Mouse (Mus musculus) kidney, adult 2 months (tissue): ENCODE results near the gene Zhx3. TPM values are rescaled to one million over a fixed set of nuclear protein-coding genes. Genes with fewer than 3 reads are reported as not detected.

Experiments used
- DNase-seq: peaks from one replicate; pipeline ENCODE4 v3.0.0; 2021
- H3K27ac ChIP-seq: fragments of 200-500 bp; 2 replicates; pipeline ENCODE4 v1.5.1; 2012; ENCODE audit warnings: low read depth, low read length, control low read depth, inconsistent platforms; ENCODE audit not compliant: insufficient read depth
- H3K27me3 ChIP-seq: fragments of 200-500 bp; replicated peaks from 2 replicates; pipeline ENCODE4 v1.6.1; 2012; ENCODE audit warnings: mild to moderate bottlenecking, moderate library complexity, low read length, inconsistent platforms; ENCODE audit not compliant: control insufficient read depth, insufficient read depth
- H3K36me3 ChIP-seq: fragments of 200-500 bp; 2 replicates; pipeline ENCODE4 v1.6.1; 2012; ENCODE audit warnings: mild to moderate bottlenecking, moderate library complexity, low read length, inconsistent platforms; ENCODE audit not compliant: control insufficient read depth, insufficient read depth
- H3K4me1 ChIP-seq: fragments of 200-500 bp; 2 replicates; pipeline ENCODE4 v1.6.1; 2011; ENCODE audit warnings: low read length; ENCODE audit not compliant: control insufficient read depth, insufficient read depth
- H3K4me3 ChIP-seq: fragments of 200-500 bp; 2 replicates; pipeline ENCODE4 v1.5.1; 2011; ENCODE audit warnings: mild to moderate bottlenecking, low read depth, low read length, control low read depth; ENCODE audit not compliant: insufficient read depth
- CTCF ChIP-seq: fragments of 200-500 bp; conservative IDR thresholded peaks from 2 replicates; pipeline ENCODE4 v1.5.1; 2011; ENCODE audit warnings: low read depth, mild to moderate bottlenecking, control low read depth, low read length, moderate library complexity, mixed read lengths; ENCODE audit not compliant: insufficient read depth, insufficient read length
- POLR2A ChIP-seq: fragments of 200-500 bp; IDR thresholded peaks from one replicate; pipeline ENCODE4 v1.6.1; 2011; ENCODE audit warnings: low read depth, low read length, control low read depth
- WGBS: fragments of 180-500 bp; shearing (Covaris S2); methylation state at CpG from one replicate; pipeline ENCODE4 v1.1.7; 2018; 5-methylcytosine and 5-hydroxymethylcytosine counted together
- polyA plus RNA-seq: library from polyadenylated mRNA; depleted of rRNA; stranded (reverse); fragments of >200 nt; gene quantifications from 2 replicates; pipeline ENCODE4 v1.2.3, GENCODE M21; 2012

Gene Zhx3
- polyA plus RNA-seq, 1 experiment: 16.9 TPM

DNA sequence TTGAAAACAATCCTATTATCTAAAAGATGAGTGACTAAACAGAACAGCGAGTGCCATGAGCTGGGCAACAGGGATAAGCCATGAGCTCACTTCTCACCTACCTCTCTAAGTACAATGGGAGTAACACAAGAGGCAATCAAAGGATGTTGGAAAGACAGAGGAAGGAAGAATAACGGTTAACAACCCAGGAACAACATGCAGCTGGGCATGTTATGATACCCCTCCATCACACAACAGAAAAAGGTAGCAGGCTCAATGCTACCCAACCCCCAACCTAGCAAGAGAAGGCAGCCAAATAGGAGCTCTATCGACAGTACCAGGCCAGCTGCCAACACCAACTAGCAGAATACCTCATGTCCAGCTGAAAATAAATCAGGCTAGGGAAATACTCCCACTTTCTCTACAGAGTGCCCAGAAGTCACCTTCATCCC, 66.7 kb downstream of the Zhx3 start:
- DNase-seq: peak; percentile 94
- peaks cover 55% of the 10 kb centered on the region for H3K4me1 ChIP-seq
- TF ChIP-seq CTCF: no peak
- no peaks in the 10 kb centered on the region; the same call in 1 of the 2 replicates for H3K36me3 ChIP-seq
- whole genome bisulfite sequencing: 9% methylated on average over 3 of the region's 3 CpGs
- H3K27ac ChIP-seq: peak overlapping the region; percentile 95
- no peak overlapping the region for H3K4me3 ChIP-seq
- no peaks in the 10 kb centered on the region for H3K27me3 ChIP-seq

DNA sequence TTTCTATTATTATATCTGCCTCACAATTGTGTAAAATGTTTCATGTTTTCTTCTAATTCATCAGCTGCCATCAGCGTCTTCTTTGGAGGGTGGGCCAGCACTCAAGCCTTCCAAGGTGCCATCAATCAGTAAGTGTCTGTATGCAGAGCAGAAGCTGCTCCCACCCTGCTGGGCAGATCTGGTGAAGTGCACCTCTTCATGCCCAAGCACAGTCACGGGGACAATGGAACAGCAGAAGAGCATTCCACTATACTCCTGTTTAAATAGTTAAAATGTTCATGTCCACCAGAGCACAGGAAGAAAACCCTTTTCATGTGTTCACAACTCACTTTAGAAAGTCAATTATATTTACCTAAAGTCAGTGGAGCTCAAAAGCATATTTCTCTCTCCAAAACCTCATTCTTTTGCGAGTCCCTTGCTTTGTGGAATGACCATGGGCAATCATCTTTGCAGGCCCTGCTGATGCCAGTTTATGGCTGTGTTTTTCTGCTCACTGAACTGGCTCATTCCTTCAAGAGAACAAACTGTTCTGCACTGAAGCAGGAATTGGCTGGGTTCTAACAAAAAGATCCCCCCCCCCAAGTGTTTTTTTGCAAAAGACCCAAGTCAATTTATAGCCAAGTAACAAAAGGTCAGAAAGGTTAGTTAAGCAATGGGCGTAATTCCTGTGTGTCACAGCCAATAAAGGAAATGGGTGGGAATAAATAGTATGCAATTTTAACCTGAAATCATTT, 67.8 kb downstream of the Zhx3 start:
- WGBS: 14% methylated on average over 4 of the region's 4 CpGs
- peak overlapping the region; percentile 90 for H3K27ac ChIP-seq
- DNase-seq: peak; percentile 93

GRCm38 (mm10) chr2:160802326-160802725, 70.5 kb downstream of the Zhx3 start:
- H3K4me3 ChIP-seq: no peak overlapping the region
- no peaks in the 10 kb centered on the region for H3K27me3 ChIP-seq
- 79% methylated on average over 3 of the region's 3 CpGs for WGBS
- DNase-seq: no peak
- TF ChIP-seq CTCF (no peak), POLR2A (no peak)
- H3K36me3 ChIP-seq: no peaks in the 10 kb centered on the region; the same call in 1 of the 2 replicates
- peaks cover 49% of the 10 kb centered on the region for H3K4me1 ChIP-seq
- 0 out of 2 replicates have a peak overlapping the region, but pooled peaks have one; percentile 0 for H3K27ac ChIP-seq

More for the DNA sequence above, 67.8 kb downstream of the Zhx3 start:
- H3K4me3 ChIP-seq: no peak overlapping the region
- TF ChIP-seq POLR2A (no peak), CTCF (no peak)
- peaks cover 48% of the 10 kb centered on the region for H3K4me1 ChIP-seq
- H3K27me3 ChIP-seq: no peaks in the 10 kb centered on the region
- no peaks in the 10 kb centered on the region; the same call in 1 of the 2 replicates for H3K36me3 ChIP-seq

DNA sequence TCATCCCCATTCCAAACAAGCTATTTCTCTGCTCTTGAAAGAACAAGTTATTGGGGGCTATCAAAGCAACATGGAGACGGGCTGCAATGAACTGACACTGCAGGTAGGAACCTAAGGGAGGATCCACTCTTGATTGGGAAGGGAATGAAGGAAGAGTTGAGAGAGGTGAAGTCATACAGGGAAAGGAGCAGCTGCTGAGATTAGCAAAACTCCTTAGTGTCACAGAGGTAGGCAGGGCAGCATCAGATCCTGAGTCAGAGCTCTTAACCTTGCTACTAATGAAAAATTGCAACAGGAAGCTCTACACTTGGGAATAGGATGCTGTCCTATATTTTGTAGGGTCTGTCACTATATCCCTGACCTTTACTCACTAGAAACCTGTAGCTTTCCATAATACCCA, 71.8 kb downstream of the Zhx3 start:
- 100% methylated on average over 1 of the region's 1 CpGs for WGBS
- no peaks in the 10 kb centered on the region; the same call in 1 of the 2 replicates for H3K36me3 ChIP-seq
- no peak for DNase-seq
- no peak overlapping the region for H3K4me3 ChIP-seq
- 0 out of 2 replicates have a peak overlapping the region, but pooled peaks have one; percentile 39 for H3K27ac ChIP-seq
- peaks cover 39% of the 10 kb centered on the region for H3K4me1 ChIP-seq
- TF ChIP-seq CTCF (no peak), POLR2A (no peak)
- H3K27me3 ChIP-seq: no peaks in the 10 kb centered on the region

GRCm38 (mm10) chr2:160798206-160798605, 74.6 kb downstream of the Zhx3 start:
- WGBS: 41% methylated on average over 1 of the region's 1 CpGs
- TF ChIP-seq POLR2A (no peak), CTCF (no peak)
- no peaks in the 10 kb centered on the region for H3K27me3 ChIP-seq
- H3K4me1 ChIP-seq: peaks cover 25% of the 10 kb centered on the region
- no peaks in the 10 kb centered on the region; the same call in 1 of the 2 replicates for H3K36me3 ChIP-seq
- peak overlapping the region; percentile 95 for H3K27ac ChIP-seq
- DNase-seq: peak; percentile 56
- no peak overlapping the region for H3K4me3 ChIP-seq

DNA sequence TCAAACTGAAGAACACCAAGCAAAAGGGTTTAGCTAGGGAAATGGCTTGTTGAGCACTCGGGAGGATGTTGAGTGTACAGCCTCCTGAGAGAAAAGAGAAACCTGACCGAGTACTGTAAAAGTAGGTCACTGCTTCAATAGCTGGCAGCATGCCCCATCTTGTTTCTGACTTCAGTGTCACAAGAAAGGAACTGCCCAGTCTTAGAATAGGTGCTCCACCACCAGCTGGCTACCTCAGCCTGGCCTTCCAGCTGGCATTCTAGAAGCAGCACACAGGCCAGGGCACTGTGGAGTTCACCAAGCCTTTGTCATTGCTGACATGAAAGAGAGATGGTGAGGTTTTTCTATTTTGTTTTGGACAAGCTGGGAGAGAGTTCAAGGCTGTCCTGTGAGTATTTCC, 75.8 kb downstream of the Zhx3 start:
- Histone ChIP-seq H3K4me3 (no peak overlapping the region), H3K4me1 (peaks cover 25% of the 10 kb centered on the region), H3K36me3 (no peaks in the 10 kb centered on the region; the same call in 1 of the 2 replicates), H3K27ac (peak overlapping the region; percentile 10), H3K27me3 (no peaks in the 10 kb centered on the region)
- WGBS: 0% methylated on average over 2 of the region's 2 CpGs
- TF ChIP-seq CTCF (no peak), POLR2A (no peak)
- peak; percentile 94 for DNase-seq

DNA sequence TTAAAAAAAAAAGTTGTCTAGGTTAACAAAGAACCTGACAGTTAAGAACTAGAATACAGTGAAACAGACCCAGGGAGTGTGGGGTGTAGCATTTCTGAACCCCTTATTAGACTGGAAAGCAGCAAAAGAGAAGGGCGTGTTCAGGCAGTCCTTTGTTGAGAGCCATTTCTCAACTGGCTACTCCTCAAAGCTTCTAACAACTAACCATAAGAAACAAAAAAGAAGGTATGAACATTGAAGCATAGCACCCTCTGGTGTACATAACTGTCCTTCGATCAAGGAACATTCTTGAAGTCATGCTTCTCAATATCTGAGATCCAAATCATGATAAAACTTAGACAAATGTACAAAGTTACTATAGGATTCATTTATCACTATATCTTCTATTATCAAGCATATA, 79.7 kb downstream of the Zhx3 start:
- peak; percentile 47 for DNase-seq
- H3K27ac ChIP-seq: peak overlapping the region; percentile 63; the same call in 1 of the 2 replicates
- WGBS: 47% methylated on average over 2 of the region's 2 CpGs

More for the DNA sequence above, 79.7 kb downstream of the Zhx3 start:
- H3K27me3 ChIP-seq: no peaks in the 10 kb centered on the region
- TF ChIP-seq POLR2A (no peak), CTCF (no peak)
- H3K4me1 ChIP-seq: peaks cover 32% of the 10 kb centered on the region
- no peak overlapping the region for H3K4me3 ChIP-seq
- H3K36me3 ChIP-seq: no peaks in the 10 kb centered on the region
